Mouse (Mus musculus) ovary, postnatal 36 days (tissue): ENCODE measurements at regions not wholly inside any gene's neighbourhood (a gene's known extent, or its start where the extent isn't known, plus 50 kb on each side); places are given as distances from the start of the nearest gene placed in this dataset.
A peak's percentile ranks its signal among the peaks of the same experiment; 100 is the strongest.

Experiments
- DNase-seq: peaks from one replicate; pipeline ENCODE4 v3.0.0; 2022; ENCODE audit warnings: low spot score, mixed read lengths

DNA sequence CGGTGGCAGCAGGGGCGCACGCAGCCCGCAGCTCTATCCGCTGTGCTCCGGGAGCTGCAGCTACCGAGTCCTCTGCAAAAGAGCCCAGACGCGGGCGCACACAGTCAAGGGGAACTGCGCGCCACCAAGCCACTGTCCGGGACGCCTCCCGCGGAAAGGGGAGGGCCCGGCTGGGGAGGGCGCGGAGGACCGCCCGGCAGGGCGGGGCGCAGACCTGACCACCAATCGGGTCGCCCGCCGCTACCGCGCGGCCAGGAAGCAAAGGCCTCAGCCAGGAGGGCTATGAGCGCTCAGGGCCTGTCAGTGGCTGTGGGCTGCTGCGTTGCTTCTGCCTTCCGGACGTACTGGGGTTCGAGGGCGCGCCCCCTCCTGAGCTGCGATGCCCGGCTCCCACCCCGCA lies 1034.5 kb downstream of the Gm10330 start:
- DNase-seq, result peak; percentile 39

DNA sequence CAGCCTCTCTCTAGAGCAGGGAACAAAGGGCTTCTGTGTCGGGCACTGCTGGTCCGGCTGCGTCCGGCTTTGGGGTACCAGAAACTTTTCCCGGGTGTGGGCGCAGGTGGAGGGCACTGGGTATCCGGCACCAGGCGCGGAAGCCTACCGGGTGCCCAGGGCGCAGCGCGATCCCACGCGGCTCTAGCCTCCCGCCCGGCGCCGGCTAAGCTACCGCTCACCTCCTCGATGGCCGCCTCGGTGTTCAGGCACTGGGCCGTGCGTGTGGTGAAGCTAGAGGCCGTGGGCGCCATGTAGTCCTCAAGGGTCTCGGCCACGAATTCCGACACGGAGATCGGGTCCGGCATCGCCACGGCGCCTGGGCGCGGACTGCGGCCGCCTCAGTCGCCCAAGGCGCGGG lies 1035.0 kb downstream of the Gm10330 start:
- peak; percentile 14 for DNase-seq
